Mouse (Mus musculus) liver, embryonic 14.5 days (tissue): ENCODE data around the gene Lclat1. TPM values are rescaled to one million over a fixed set of nuclear protein-coding genes. Genes with fewer than 3 reads are reported as not detected.

Source experiments
- ATAC-seq: fragments of 200-750 bp; cut with Nextera tagmentation; 2 replicates; pipeline ENCODE4 v1.8.0; 2017; ENCODE audit warnings: moderate number of reproducible peaks, mild to moderate bottlenecking, moderate library complexity; ENCODE audit not compliant: insufficient read depth
- DNase-seq, 3 experiments: peaks; one replicate each; pipeline ENCODE4 v3.0.0-alpha.2; 2012 to 2013; ENCODE audit warnings: low read depth in 3 of 3, low spot score in 3 of 3
- H3K27ac ChIP-seq: fragments of 300-500 bp; sonication (generic); 2 replicates; pipeline ENCODE4 v1.5.1; 2014; ENCODE audit warnings: moderate library complexity, mild to moderate bottlenecking, control low read depth, inconsistent platforms
- H3K27me3 ChIP-seq: fragments of 300-500 bp; sonication (generic); 2 replicates; pipeline ENCODE4 v1.6.1; 2014; ENCODE audit warnings: mild to moderate bottlenecking, low read length, moderate library complexity; ENCODE audit not compliant: control insufficient read depth, insufficient read depth
- H3K36me3 ChIP-seq: fragments of 300-500 bp; sonication (generic); replicated peaks from 2 replicates; pipeline ENCODE4 v1.6.1; 2014; ENCODE audit warnings: low read depth; ENCODE audit not compliant: control insufficient read depth, insufficient read depth
- H3K4me1 ChIP-seq, 2 experiments: fragments of 200-500 bp in 1 of 2; fragments of 300-500 bp in 1 of 2; sonication (generic) in 1 of 2; replicated peaks; 2 replicates each; pipeline ENCODE4 v1.6.1; 2012 to 2014; ENCODE audit warnings: antibody characterized with exemption in 1 of 2, inconsistent platforms in 1 of 2, low read length in 1 of 2; ENCODE audit not compliant: control insufficient read depth in 2 of 2, insufficient read depth in 2 of 2
- H3K4me2 ChIP-seq: fragments of 300-500 bp; sonication (generic); 2 replicates; pipeline ENCODE4 v1.6.1; 2014; ENCODE audit warnings: low read depth, mild to moderate bottlenecking, control low read depth, moderate library complexity
- H3K4me3 ChIP-seq, 2 experiments: fragments of 200-500 bp in 1 of 2; fragments of 300-500 bp in 1 of 2; sonication (generic) in 1 of 2; 2 replicates each; pipeline ENCODE4 v1.5.1; 2012 to 2014; ENCODE audit warnings: low read depth in 2 of 2, low read length in 2 of 2, mild to moderate bottlenecking in 2 of 2, control low read depth in 1 of 2, inconsistent platforms in 1 of 2, moderate library complexity in 1 of 2; ENCODE audit not compliant: insufficient read depth in 1 of 2
- H3K9ac ChIP-seq: fragments of 300-500 bp; sonication (generic); replicated peaks from 2 replicates; pipeline ENCODE4 v1.6.1; 2014; ENCODE audit warnings: mild to moderate bottlenecking, control low read depth, moderate library complexity
- H3K9me3 ChIP-seq: fragments of 300-500 bp; sonication (generic); 2 replicates; pipeline ENCODE4 v1.6.1; 2016; ENCODE audit warnings: low read length, mixed read lengths; ENCODE audit not compliant: control insufficient read depth
- CTCF ChIP-seq: IDR thresholded peaks from 2 replicates; pipeline ENCODE4 v1.5.1; 2016; ENCODE audit warnings: antibody characterized with exemption, low read depth, control low read depth
- EP300 ChIP-seq: IDR thresholded peaks from 2 replicates; pipeline ENCODE4 v1.6.1; 2016; ENCODE audit warnings: antibody characterized with exemption, low read depth
- WGBS: fragments of 180-500 bp; shearing (Covaris S2); extraction: QIAGEN DNeasy Blood & Tissue Kit; methylation state at CpG from one replicate; pipeline ENCODE4 v1.1.7; 2014; ENCODE audit not compliant: insufficient replicate concordance; 5-methylcytosine and 5-hydroxymethylcytosine counted together
- polyA plus RNA-seq, 2 experiments: library from polyadenylated mRNA; depleted of rRNA in 1 of 2; stranded (reverse) in 1 of 2; unstranded in 1 of 2; fragments of >200 nt; fragmentation: Nextera tagmentation in 1 of 2; extraction: Ambion mirVana in 1 of 2; gene quantifications; 2 replicates each; pipeline versions ENCODE4 v1.2.1 to v1.2.3; 2012 to 2014

The Lclat1 gene
- polyA plus RNA-seq, 2 experiments, result 1.8 to 4.5 TPM

DNA sequence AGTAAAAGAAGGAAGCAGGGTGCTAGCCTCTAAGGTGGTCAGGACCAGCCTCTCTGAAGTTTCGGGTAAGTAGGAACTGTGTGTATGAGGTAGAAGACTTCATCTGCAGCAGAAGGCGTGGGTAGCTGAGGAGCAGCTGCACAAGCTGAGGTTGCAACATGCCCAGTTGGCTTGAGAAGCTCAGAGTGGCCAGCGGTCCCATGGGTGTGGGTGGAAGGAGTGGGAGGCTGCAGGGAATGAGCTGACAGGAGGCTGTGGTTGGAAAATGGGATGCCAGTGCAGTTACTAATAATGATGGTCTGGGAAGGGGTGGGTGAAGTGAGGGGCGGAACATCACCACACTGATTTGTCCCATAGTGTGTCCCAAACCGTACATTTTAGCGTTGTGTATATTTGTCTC is 86.8 kb downstream of the Lclat1 start:
- no peaks in the 10 kb centered on the region for H3K9me3 ChIP-seq
- no peaks in the 10 kb centered on the region for H3K36me3 ChIP-seq
- H3K27ac ChIP-seq, result no peak overlapping the region
- no peak overlapping the region for H3K4me3 ChIP-seq
- ATAC-seq, result no peak
- no peak overlapping the region for H3K9ac ChIP-seq
- H3K27me3 ChIP-seq, result no peaks in the 10 kb centered on the region
- TF ChIP-seq EP300 (no peak), CTCF (no peak)
- H3K4me2 ChIP-seq, result no peak overlapping the region
- H3K4me1 ChIP-seq, result no peaks in the 10 kb centered on the region
- WGBS, result 72% methylated on average over 6 of the region's 6 CpGs
- DNase-seq, result no peak

- H3K27me3 ChIP-seq, result no peaks in the 10 kb centered on the region
- no peak overlapping the region for H3K27ac ChIP-seq
- DNase-seq (no peak), ATAC-seq (no peak)
- no peak overlapping the region for H3K4me3 ChIP-seq
- WGBS, result 65% methylated on average over 2 of the region's 2 CpGs
- H3K36me3 ChIP-seq, result no peaks in the 10 kb centered on the region
- H3K9ac ChIP-seq, result no peak overlapping the region
- TF ChIP-seq EP300 (no peak), CTCF (no peak)
- H3K4me2 ChIP-seq, result no peak overlapping the region
- H3K9me3 ChIP-seq, result no peaks in the 10 kb centered on the region
- H3K4me1 ChIP-seq, result no peaks in the 10 kb centered on the region
Measured at GRCm38 (mm10) chr17:73195074-73195723, 87.4 kb downstream of the Lclat1 start.

- Histone ChIP-seq H3K27me3 (no peaks in the 10 kb centered on the region), H3K9me3 (no peaks in the 10 kb centered on the region), H3K27ac (no peak overlapping the region), H3K4me3 (no peak overlapping the region), H3K36me3 (no peaks in the 10 kb centered on the region), H3K4me1 (no peaks in the 10 kb centered on the region), H3K4me2 (no peak overlapping the region), H3K9ac (no peak overlapping the region)
- DNase-seq (no peak), ATAC-seq (no peak)
- TF ChIP-seq CTCF (peak; percentile 53), EP300 (no peak)
- 85% methylated on average over 1 of the region's 1 CpGs for WGBS
Measured at GRCm38 (mm10) chr17:73196139-73196538, 88.4 kb downstream of the Lclat1 start.

DNA sequence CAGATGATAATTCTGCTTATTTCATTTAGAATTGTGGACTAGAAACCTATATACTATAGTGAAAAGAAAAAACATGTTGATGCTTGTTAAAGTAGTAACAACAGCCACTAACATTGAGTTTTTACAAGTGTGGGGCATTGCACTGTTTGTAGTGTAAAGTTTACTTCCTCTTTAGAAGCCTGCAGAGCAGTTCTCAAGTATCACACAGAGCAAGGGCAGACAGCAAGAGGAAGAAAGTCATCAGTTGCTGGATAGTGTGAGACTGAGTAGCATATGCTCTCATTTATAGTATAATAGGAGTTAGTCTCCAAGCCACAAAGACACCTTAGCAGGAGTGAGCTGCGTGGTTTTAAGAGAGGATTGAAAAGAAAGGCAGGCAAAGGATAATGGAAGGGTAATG is 89.9 kb downstream of the Lclat1 start:
- ATAC-seq (no peak), DNase-seq (no peak)
- Histone ChIP-seq H3K4me3 (no peak overlapping the region), H3K36me3 (no peaks in the 10 kb centered on the region), H3K4me2 (no peak overlapping the region), H3K9me3 (no peaks in the 10 kb centered on the region), H3K27ac (no peak overlapping the region), H3K9ac (no peak overlapping the region), H3K4me1 (no peaks in the 10 kb centered on the region), H3K27me3 (no peaks in the 10 kb centered on the region)
- no peak for TF ChIP-seq EP300
- no peak for TF ChIP-seq CTCF
- WGBS, result 38% methylated on average over 1 of the region's 1 CpGs

- DNase-seq, result no peak
- no peak overlapping the region for H3K4me3 ChIP-seq
- TF ChIP-seq EP300 (no peak), CTCF (peak; percentile 15; the same call in 1 of the 2 replicates)
- no peak overlapping the region for H3K27ac ChIP-seq
- no peaks in the 10 kb centered on the region for H3K4me1 ChIP-seq
- H3K9ac ChIP-seq, result no peak overlapping the region
- ATAC-seq, result no peak
- H3K9me3 ChIP-seq, result no peaks in the 10 kb centered on the region
- no peaks in the 10 kb centered on the region for H3K27me3 ChIP-seq
- no peaks in the 10 kb centered on the region for H3K36me3 ChIP-seq
- no peak overlapping the region for H3K4me2 ChIP-seq
Measured at GRCm38 (mm10) chr17:73199387-73199786, 91.6 kb downstream of the Lclat1 start.
